Mouse (Mus musculus): ENCODE data around the gene Dcaf11.

Dcaf11 gene

GRCm38 (mm10) chr14:55555788-55556187 is 4.0 kb upstream of the Dcaf11 start:
- no peak for DNase-seq (ENCODE audit: low read depth, low spot score)

DNA sequence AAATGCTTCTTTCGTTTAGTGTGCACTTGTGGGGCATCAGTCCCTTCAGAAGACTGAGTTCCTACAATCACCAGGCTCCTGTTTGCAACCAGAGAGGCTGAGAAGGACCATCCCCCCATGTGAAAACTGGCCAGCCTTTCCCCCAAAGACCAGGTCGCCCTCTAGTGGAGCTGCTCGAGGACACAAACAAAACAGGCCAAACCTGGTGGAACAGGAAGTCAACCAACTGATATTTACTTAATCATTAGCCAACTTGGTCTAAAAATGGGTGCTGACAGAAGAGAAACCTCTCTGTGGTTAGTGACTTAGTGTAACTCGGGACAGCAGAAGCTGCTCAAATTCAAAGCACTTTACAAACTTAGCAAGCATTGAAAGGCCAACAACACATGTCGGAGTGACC is 2.8 kb upstream of the Dcaf11 start:
- DNase-seq (ENCODE audit: low read depth, low spot score), result peak; percentile 89

DNA sequence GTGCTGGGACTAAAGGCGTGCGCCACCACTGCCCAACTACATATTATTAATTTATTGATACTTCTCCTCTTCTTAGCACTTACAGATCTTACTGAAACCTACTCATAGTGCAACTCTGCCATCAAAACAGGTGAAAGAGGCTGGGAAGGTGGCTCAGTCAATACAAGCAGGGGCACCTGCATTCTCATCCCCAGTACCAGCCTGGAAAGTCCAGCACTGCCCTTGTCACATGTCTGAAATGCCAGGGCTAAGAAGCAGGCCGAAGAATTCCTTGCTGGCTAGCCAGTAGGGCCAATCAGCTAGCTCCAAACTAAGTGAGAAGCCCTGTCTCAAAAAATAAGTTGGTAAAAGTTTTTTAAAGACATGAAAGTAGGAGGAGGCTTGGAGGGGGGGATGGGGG is 2.2 kb upstream of the Dcaf11 start:
- DNase-seq (ENCODE audit: low read depth, low spot score), result no peak

GRCm38 (mm10) chr14:55558740-55559448 is 912 bp upstream of the Dcaf11 start:
- no peak for DNase-seq (ENCODE audit: low read depth, low spot score)

- DNase-seq (ENCODE audit: low read depth, low spot score), result peak; percentile 100
Observed at GRCm38 (mm10) chr14:55560202-55561073, 632 bp downstream of the Dcaf11 start, which contains the start of gene A730061H03Rik. A730061H03Rik (minus strand) TSS chr14:55560406.

GRCm38 (mm10) chr14:55561860-55562259 is 2.1 kb downstream of the Dcaf11 start:
- no peak for DNase-seq (ENCODE audit: low read depth, low spot score)

- no peak for DNase-seq (ENCODE audit: low read depth, low spot score)
Observed at GRCm38 (mm10) chr14:55563249-55563648, 3.4 kb downstream of the Dcaf11 start.

- no peak for DNase-seq (ENCODE audit: low read depth, low spot score)
Observed at GRCm38 (mm10) chr14:55565748-55566147, 5.9 kb downstream of the Dcaf11 start.

DNA sequence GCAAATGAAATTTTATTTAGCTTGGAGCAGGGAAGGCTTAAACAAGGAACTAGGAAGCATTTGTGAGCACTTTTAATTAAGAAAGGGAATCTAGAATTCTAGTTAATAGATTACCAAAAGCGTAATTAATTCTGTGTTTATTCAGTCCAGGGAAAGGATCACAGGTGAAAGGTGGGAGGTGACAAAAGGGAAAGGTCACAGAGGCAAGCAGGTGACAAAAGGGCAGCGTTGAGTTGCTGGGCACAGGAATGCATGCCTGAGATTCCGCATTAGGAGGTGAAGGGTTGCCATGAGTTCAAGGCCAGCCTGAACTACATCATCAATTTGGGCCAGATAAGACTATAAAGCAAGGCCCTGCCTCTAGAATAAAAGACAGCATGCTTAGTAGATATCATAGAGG is 7.7 kb downstream of the Dcaf11 start:
- no peak for DNase-seq (ENCODE audit: low read depth, low spot score)

DNA sequence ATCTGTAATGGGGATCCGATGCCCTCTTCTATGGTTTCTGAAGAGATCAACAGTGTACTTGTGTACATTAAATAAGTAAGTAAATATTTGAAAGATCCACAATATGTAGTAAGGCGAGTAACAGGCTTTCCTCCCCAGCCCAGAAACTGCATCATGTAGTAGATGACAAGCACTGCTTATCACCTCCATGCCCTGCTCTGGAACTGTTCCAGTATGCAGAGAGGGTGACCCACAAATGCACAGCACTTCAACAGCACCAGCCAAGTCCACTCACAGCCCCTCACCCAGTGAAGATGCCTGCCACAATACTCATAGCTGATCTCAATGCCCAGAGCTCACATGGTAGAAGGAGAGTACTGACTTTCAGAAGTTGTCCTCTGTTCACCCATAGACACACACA is 10.8 kb downstream of the Dcaf11 start:
- DNase-seq (ENCODE audit: low read depth, low spot score), result no peak

DNA sequence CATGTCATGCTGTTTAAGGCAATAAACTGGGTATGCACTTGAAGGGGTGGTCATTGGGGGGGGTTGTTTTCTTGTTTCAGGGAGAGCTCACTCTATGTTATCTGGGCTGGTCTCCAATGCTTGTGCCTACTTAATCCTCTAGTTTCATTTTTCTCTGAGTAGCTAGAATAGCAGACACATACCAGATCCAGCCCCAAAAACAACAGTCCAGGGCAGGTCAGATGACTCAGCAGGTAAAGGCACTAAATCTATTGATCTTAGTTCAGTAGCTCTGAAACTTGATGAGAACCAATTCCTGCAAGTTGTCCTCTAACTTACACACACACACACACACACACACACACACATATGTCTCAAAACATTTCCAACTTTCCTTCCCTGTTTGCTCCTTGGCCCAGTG is 12.0 kb downstream of the Dcaf11 start:
- no peak for DNase-seq (ENCODE audit: low read depth, low spot score)

DNA sequence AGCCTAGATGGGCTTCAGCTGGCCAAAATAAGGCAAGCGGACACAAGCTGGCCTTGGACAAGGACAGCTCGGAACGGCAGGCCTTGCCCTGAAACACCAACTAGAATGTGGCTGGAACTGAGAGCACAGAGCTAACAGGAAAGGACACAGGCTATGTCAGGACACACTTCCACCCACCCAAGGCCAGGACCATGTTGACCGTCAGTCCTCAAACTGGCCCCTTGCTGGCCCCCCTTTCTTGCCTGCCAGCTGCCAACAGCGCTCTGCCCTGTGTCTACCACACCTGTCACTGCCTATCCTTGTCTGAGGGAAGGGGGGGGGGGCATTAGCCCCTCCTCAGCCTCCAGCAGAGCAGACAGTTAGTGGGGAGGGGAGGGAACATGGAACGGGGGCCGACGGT is 15.5 kb downstream of the Dcaf11 start, which contains the start of gene Fitm1:
Fitm1 (plus strand) TSS at position 316 of the 400 bp plus-strand sequence.
- no peak for DNase-seq (ENCODE audit: low read depth, low spot score)

- DNase-seq (ENCODE audit: low read depth, low spot score), result no peak
Observed at GRCm38 (mm10) chr14:55575711-55576110, 15.9 kb downstream of the Dcaf11 start.

DNA sequence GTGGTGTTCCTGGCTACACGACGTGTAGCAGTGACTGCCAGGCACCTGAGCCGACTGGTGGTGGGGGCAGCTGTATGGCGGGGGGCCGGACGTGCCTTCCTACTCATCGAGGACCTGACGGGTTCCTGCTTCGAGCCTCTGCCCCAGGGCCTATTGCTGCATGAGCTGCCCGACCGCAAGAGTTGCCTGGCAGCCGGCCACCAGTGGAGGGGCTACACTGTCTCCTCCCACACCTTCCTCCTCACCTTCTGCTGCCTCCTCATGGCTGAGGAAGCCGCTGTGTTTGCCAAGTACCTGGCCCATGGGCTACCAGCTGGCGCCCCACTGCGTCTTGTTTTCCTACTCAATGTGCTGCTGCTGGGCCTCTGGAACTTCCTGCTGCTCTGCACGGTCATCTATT is 16.6 kb downstream of the Dcaf11 start:
- peak; percentile 48 for DNase-seq (ENCODE audit: low read depth, low spot score)

GRCm38 (mm10) chr14:55577871-55578667 is 18.3 kb downstream of the Dcaf11 start, which contains the start of gene Psme1:
Psme1 (plus strand) TSS chr14:55578123.
- DNase-seq (ENCODE audit: low read depth, low spot score), result peak; percentile 78

- DNase-seq (ENCODE audit: low read depth, low spot score), result no peak
Observed at GRCm38 (mm10) chr14:55578668-55579269, 19.0 kb downstream of the Dcaf11 start.

DNA sequence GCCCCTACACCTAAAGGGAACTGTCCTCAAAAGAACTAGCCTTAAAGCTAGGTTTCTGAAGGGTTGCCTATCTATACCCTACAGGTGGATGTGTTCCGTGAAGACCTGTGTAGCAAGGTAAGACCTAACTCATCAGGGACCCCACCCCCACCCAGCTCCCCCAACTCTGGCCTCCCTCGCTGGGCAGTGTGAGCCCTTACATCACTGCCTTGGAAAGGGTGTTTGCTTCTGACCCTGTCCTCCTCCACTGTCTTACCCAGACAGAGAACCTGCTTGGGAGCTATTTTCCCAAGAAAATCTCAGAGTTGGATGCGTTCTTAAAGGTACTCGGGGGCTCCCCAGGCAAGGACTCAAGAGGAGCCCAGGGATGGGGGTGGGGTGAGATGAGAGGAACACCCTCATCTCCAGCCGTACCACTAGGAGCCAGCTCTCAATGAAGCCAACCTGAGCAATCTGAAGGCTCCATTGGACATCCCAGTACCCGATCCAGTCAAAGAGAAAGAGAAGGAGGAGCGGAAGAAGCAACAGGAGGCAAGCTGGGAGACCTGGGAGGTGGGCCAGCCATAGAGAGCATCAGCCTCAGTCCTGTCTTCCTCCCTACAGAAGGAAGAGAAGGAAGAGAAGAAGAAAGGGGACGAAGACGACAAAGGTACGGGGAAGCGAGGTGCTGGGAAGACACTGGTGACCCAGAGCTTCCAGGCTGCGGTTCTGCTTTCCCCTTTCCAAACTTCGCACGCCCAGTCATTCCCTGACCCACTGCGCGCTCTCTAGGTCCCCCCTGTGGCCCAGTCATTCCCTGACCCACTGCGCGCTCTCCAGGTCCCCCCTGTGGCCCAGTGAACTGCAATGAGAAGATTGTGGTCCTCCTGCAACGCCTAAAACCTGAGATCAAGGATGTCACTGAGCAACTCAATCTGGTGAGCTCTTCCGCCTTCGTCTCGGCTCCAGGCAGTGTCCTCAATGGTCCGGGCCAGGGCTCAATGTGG is 20.0 kb downstream of the Dcaf11 start:
- no peak for DNase-seq (ENCODE audit: low read depth, low spot score)

DNA sequence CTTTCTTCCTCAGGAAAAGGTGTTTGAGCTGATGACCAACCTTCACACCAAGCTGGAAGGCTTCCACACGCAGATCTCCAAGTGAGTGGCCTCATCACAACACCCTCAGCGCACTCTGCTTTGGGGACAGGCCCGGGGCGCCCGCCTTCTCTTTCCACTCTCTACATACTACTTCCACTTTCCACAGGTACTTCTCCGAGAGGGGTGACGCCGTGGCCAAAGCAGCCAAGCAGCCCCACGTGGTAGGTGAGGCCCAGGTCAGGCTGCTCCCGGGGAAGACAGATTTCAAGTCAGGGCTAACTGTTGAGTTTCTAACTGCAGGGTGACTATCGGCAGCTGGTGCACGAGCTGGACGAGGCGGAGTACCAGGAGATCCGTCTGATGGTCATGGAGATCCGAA is 20.9 kb downstream of the Dcaf11 start:
- DNase-seq (ENCODE audit: low read depth, low spot score), result no peak

DNA sequence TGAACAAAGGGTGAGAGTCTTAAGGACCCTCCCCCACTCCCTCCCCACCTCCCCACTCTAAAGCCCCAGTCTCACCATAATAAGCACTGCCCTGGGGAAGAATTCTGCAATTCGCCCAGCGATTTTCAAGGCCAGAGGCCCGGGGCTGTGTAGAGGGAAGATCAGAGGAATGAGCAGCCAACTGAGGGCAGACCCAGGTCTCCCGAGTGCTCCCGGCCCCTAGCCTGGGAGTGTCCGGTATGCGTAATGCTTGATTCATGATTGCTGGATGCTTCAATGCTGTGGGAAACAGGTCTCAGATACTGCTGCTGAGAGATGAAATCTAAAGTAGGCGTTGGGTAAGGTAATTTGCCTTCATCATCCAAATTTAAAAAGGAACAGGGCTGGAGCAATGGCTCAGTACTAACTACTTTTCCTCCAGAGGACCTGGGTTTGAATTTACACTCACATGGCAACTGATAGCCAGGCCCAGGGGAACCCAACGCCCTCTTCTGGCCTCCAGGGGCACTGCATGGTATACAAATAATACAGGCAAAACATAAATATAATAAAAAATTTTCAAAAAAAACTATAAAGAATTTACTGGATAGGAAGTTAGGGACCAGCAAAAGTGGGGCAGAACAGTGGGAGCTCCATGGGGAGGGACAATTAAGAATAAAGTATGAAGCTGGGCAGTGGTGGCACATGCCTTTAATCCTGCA is 22.3 kb downstream of the Dcaf11 start:
- no peak for DNase-seq (ENCODE audit: low read depth, low spot score)

DNA sequence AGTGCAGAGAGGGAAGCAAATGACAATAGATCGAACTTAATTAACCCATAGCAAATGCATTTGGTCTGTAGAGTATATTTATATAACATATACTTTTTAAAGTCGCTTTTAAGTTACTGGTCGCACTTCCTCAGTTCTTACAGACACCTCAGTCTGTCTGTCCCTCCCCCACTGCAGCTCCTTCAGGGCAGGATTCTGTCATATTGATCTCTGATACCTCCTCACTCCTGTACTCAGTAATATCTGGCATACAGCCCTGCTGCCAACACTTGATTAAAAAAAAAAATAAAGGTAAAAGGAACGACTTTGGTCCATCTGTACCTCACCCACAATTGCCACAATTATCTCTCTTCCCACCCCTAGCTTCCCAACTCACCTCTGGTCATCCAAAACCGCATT is 24.5 kb downstream of the Dcaf11 start:
- no peak for DNase-seq (ENCODE audit: low read depth, low spot score)
